Mouse (Mus musculus): ENCODE measurements around the gene Ipo4. TPM values are rescaled to one million over a fixed set of nuclear protein-coding genes. Genes with fewer than 3 reads are reported as not detected.
A peak's percentile ranks its signal among the peaks of the same experiment; 100 is the strongest.

Ipo4 gene
- polyA plus RNA-seq, 1 experiment from 2014 or later = 71.1 TPM

DNA sequence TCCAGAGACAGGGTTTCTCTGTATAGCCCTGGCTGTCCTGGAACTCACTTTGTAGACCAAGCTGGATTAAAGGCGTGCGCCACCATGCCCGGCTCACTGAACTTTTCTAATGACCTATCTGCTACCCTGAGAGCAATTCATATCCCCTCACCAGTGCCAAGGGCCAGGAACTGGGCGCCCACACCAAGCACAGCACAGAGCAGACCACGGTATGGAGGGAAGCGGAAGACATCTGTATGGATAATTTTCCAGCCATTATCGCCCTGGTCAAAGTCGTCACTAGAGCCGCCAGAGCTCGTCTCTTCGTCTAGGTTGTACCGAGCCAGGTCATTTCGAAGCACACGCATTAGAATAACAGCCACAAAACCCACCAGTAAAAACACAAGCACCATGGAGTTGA, 5.1 kb upstream of the Ipo4 start:
- H3K27ac ChIP-seq (ENCODE audit: low read length) = no peak overlapping the region
- no peak for ATAC-seq
- peaks cover 25% of the 10 kb centered on the region for H3K36me3 ChIP-seq (ENCODE audit: control insufficient read depth, insufficient read depth, low read length)

DNA sequence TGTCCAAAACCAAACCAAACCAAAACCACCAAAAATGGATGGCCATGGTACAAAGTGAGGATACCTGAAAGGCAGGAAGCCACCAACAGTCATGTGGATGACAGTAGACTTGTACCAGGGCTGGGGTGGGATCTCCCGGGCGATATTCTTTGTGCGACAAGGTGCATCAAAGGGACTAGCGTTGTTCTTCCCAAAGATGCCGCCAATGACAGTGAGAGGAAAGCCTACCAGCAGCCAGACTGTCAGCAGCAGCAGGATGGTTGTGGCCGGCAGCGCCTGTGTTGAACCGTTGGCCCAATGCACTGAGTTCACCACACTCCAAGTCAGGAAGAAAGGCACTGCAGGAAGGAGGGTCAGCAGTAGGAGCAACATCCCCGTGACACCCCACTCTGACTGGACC, 2.0 kb upstream of the Ipo4 start, which contains the start of gene Gm49378:
TSS of gene Gm49378 (minus strand) at position 101 of the 400 bp plus-strand sequence.
- Histone ChIP-seq H3K27me3 (replicated peaks; ENCODE audit: control insufficient read depth, insufficient read depth, low read length) (no peaks in the 10 kb centered on the region), H3K4me2 (ENCODE audit: low read depth, low read length) (no peak within 1 kb of the TSS), H3K36me3 (ENCODE audit: control insufficient read depth, insufficient read depth, low read length) (peaks cover 36% of the 10 kb centered on the region), H3K27ac (ENCODE audit: low read length) (no peak within 1 kb of the TSS), H3K4me1 (ENCODE audit: control insufficient read depth, insufficient read depth, low read length) (peaks cover 15% of the 10 kb centered on the region), H3K4me3 (ENCODE audit: low read length) (no peak within 1 kb of the TSS), H3K9me3 (ENCODE audit: control insufficient read depth, low read length) (no peaks in the 10 kb centered on the region), H3K9ac (ENCODE audit: low read depth, low read length) (no peak within 1 kb of the TSS)
- no peak for ATAC-seq
- WGBS = 95% methylated on average over 9 of the region's 9 CpGs

More for the DNA sequence above, 5.1 kb upstream of the Ipo4 start:
- H3K9me3 ChIP-seq (ENCODE audit: control insufficient read depth, low read length) = no peaks in the 10 kb centered on the region
- H3K9ac ChIP-seq (ENCODE audit: low read depth, low read length) = no peak overlapping the region
- H3K27me3 ChIP-seq (replicated peaks; ENCODE audit: control insufficient read depth, insufficient read depth, low read length) = no peaks in the 10 kb centered on the region
- H3K4me1 ChIP-seq (ENCODE audit: control insufficient read depth, insufficient read depth, low read length) = peaks cover 20% of the 10 kb centered on the region
- no peak overlapping the region for H3K4me2 ChIP-seq (ENCODE audit: low read depth, low read length)
- no peak overlapping the region for H3K4me3 ChIP-seq (ENCODE audit: low read length)
- 96% methylated on average over 14 of the region's 14 CpGs for WGBS

DNA sequence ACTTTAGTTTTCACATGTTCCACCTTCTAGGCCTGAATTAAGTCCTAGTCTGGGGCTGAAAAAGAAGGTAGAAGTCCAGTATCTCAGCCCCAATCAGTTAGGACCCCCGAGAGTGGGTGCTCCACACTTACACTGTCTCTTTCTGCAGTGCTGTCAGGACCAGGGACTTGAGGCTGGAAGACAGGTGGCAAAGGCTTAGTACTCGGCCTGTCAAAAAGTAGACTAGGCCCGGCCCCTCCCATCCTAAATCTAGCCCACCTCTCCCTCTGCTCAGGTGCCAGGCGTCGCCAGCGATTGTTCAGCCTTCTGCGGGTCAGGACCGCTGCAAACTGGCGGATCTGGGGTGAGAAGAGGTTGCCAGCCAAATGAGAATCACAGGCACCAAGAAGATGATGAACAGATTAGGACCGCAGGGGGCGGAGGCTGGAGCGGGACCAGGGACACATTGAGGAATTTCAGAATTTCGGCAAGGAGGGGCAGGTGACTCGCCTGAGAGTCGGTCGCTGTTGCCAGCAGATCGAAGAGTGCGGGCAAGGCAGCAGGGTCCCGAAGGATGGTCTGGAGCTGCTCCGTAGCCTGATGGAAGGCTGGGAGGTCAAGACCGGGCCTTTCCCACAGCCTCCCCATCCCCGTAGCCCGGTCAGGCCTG, 759 bp downstream of the Ipo4 start:
- Histone ChIP-seq H3K4me2 (ENCODE audit: low read depth, low read length) (peak overlapping the region; percentile 95), H3K4me1 (ENCODE audit: control insufficient read depth, insufficient read depth, low read length) (peaks cover 10% of the 10 kb centered on the region), H3K27me3 (replicated peaks; ENCODE audit: control insufficient read depth, insufficient read depth, low read length) (no peaks in the 10 kb centered on the region), H3K36me3 (ENCODE audit: control insufficient read depth, insufficient read depth, low read length) (peaks cover 28% of the 10 kb centered on the region), H3K27ac (ENCODE audit: low read length) (peak overlapping the region; percentile 78), H3K9ac (ENCODE audit: low read depth, low read length) (peak overlapping the region; percentile 80), H3K9me3 (ENCODE audit: control insufficient read depth, low read length) (no peaks in the 10 kb centered on the region), H3K4me3 (ENCODE audit: low read length) (peak overlapping the region; percentile 74)
- WGBS = 4% methylated on average over 23 of the region's 23 CpGs
- ATAC-seq = peak; percentile 62

DNA sequence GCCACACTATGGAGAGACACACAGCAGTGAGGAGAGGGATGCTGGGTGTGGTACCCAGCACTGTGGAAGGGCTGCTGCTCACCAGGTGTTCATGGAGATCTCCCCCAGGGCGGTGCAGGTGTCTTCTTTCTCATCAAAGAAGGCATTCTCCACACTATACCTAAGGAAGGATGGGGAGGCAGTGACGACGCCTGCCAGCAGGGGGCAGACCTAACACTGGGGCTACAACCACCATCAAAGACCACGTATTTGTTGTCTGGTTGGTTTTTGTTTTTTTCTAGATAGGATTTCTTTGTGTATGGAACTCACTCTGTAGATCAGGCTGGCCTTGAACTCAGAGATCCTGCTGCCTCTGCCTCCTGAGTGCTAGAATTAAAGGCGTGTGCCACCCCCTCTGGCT, 6.4 kb downstream of the Ipo4 start:
- Histone ChIP-seq H3K4me3 (ENCODE audit: low read length) (no peak overlapping the region), H3K4me1 (ENCODE audit: control insufficient read depth, insufficient read depth, low read length) (peaks cover 5% of the 10 kb centered on the region; the same call in 1 of the 2 replicates), H3K36me3 (ENCODE audit: control insufficient read depth, insufficient read depth, low read length) (peaks cover 59% of the 10 kb centered on the region), H3K4me2 (ENCODE audit: low read depth, low read length) (no peak overlapping the region), H3K9me3 (ENCODE audit: control insufficient read depth, low read length) (no peaks in the 10 kb centered on the region), H3K27me3 (replicated peaks; ENCODE audit: control insufficient read depth, insufficient read depth, low read length) (no peaks in the 10 kb centered on the region), H3K27ac (ENCODE audit: low read length) (no peak overlapping the region), H3K9ac (ENCODE audit: low read depth, low read length) (no peak overlapping the region)
- ATAC-seq = no peak
- WGBS = 52% methylated on average over 5 of the region's 5 CpGs

DNA sequence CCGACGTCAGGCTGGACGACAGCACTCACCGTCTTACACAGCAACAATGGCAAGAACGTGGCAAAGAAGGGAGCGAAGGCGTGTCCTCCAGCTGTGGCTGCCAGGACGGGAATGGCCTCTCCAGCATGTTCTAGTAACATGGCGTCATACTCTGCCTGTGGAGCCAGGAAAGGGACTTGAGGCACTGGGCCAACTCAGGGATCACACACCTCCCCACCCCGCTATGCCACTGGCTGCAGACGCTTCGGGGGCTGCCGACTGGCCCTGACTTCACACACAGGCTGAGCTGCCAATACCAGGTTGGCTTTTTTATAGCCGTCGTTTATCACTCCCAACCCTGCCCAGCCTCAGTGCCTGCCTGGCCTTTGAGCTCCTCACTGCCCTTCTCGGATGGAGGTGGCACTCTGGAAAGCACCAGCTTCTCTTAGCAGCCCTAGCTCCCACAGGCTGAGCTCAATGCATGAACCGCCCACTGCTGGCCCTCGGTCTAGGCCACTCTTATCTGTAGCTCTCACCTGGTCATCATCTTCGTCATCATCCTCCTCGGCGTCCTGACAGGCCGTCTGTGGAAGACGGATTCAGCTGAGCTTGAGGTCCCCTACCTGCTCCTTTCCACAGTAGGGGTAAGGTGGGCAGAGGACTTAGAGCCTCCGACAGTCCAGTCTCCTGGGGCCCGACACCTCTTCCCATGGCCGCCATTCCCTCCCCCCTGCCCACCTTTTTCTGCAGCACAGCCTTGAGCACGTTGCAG, 7.5 kb downstream of the Ipo4 start:
- H3K4me3 ChIP-seq (ENCODE audit: low read length) = no peak overlapping the region
- H3K9ac ChIP-seq (ENCODE audit: low read depth, low read length) = no peak overlapping the region
- no peaks in the 10 kb centered on the region for H3K27me3 ChIP-seq (replicated peaks; ENCODE audit: control insufficient read depth, insufficient read depth, low read length)
- peaks cover 5% of the 10 kb centered on the region; the same call in 1 of the 2 replicates for H3K4me1 ChIP-seq (ENCODE audit: control insufficient read depth, insufficient read depth, low read length)
- peaks cover 52% of the 10 kb centered on the region for H3K36me3 ChIP-seq (ENCODE audit: control insufficient read depth, insufficient read depth, low read length)
- H3K9me3 ChIP-seq (ENCODE audit: control insufficient read depth, low read length) = no peaks in the 10 kb centered on the region
- H3K27ac ChIP-seq (ENCODE audit: low read length) = no peak overlapping the region
- WGBS = 77% methylated on average over 27 of the region's 27 CpGs
- no peak overlapping the region for H3K4me2 ChIP-seq (ENCODE audit: low read depth, low read length)
- ATAC-seq = no peak

DNA sequence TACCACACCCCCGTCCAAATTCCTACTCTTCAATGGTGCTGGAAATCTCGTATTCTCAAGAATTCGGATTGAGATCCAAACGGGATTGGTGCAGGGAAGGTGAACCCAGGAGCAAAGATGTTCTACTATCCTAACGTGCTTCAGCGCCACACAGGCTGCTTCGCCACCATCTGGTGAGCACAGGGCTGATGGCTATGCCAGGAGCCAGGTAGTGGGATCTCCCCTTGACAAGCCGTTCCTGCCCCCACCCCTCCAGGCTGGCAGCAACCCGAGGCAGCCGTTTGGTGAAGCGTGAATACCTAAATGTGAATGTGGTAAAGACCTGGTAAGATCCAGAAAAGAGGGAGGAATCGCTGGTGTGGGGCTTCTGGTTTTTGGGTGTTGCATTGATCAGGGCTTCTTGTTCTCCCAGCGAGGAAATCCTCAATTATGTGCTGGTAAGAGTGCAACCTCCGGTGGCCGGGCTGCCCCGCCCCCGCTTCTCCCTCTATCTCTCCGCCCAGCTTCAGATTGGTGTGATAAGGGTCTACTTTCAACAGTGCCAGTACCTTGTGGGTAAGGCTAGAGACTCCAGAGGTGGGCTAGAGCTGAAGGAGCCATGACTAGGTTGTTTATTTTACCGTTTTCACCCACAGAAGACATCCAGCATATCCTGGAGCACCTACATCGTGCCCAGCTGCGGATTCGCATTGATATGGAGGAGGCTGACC, 17.1 kb downstream of the Ipo4 start:
- H3K9me3 ChIP-seq (ENCODE audit: control insufficient read depth, low read length) = no peaks in the 10 kb centered on the region
- no peak overlapping the region for H3K27ac ChIP-seq (ENCODE audit: low read length)
- no peaks in the 10 kb centered on the region for H3K36me3 ChIP-seq (ENCODE audit: control insufficient read depth, insufficient read depth, low read length)
- H3K9ac ChIP-seq (ENCODE audit: low read depth, low read length) = peak overlapping the region; percentile 46; the same call in 1 of the 2 replicates
- no peaks in the 10 kb centered on the region for H3K27me3 ChIP-seq (replicated peaks; ENCODE audit: control insufficient read depth, insufficient read depth, low read length)
- peaks cover 9% of the 10 kb centered on the region; the same call in 1 of the 2 replicates for H3K4me1 ChIP-seq (ENCODE audit: control insufficient read depth, insufficient read depth, low read length)
- H3K4me2 ChIP-seq (ENCODE audit: low read depth, low read length) = peak overlapping the region; percentile 49
- WGBS = 34% methylated on average over 22 of the region's 22 CpGs
- ATAC-seq = no peak
- H3K4me3 ChIP-seq (ENCODE audit: low read length) = peak overlapping the region; percentile 37

DNA sequence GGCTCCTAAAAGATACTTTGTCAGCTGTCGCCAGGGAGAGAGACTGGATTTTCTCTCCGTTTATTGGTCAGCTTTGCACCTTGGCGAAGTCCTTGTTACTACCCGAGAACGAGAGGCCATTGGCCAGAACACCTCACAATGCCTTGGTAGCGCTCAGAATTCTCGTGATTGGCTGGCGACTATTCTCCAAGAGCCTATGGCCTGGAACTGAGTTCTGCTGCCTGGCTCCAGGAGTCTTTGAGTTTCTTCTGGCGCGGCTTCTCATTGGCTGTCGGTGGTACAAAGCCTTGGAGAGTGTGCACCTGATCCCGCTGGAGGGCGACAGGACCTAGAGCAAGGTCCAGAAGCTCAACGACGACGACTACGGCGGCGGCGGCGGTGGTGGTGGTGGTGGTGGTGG, 17.9 kb downstream of the Ipo4 start, which contains the start of gene Rec8:
TSS of gene Rec8 (plus strand) at position 216 of the 400 bp plus-strand sequence.
- peaks cover 9% of the 10 kb centered on the region; the same call in 1 of the 2 replicates for H3K4me1 ChIP-seq (ENCODE audit: control insufficient read depth, insufficient read depth, low read length)
- no peak within 1 kb of the TSS for H3K27ac ChIP-seq (ENCODE audit: low read length)
- peak within 1 kb of the TSS; percentile 46; the same call in 1 of the 2 replicates for H3K9ac ChIP-seq (ENCODE audit: low read depth, low read length)
- no peaks in the 10 kb centered on the region for H3K36me3 ChIP-seq (ENCODE audit: control insufficient read depth, insufficient read depth, low read length)
- WGBS = 28% methylated on average over 21 of the region's 21 CpGs
- peak; percentile 90 for ATAC-seq
- peak within 1 kb of the TSS; percentile 49 for H3K4me2 ChIP-seq (ENCODE audit: low read depth, low read length)
- peak within 1 kb of the TSS; percentile 37 for H3K4me3 ChIP-seq (ENCODE audit: low read length)
- H3K9me3 ChIP-seq (ENCODE audit: control insufficient read depth, low read length) = no peaks in the 10 kb centered on the region
- H3K27me3 ChIP-seq (replicated peaks; ENCODE audit: control insufficient read depth, insufficient read depth, low read length) = no peaks in the 10 kb centered on the region

DNA sequence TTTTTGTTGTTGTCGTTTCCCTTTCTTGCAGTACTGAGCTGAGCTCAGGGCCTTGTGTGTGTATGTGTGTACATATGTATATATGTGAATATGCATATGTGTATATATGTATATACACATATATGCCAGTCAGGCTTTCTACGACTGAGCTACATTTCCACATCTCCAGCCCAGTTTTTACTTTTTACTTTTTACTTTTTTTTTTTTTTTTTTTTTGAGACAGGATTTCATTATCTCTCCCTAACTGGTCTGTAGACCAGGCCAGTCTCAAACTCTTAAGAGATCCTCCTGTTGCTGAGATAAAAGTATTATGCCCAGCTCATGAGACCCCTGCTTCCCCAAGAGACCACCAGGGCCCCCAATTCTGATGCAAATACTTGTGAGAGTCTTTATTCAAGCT, 18.9 kb downstream of the Ipo4 start:
- Histone ChIP-seq H3K27me3 (replicated peaks; ENCODE audit: control insufficient read depth, insufficient read depth, low read length) (no peaks in the 10 kb centered on the region), H3K9ac (ENCODE audit: low read depth, low read length) (no peak overlapping the region), H3K36me3 (ENCODE audit: control insufficient read depth, insufficient read depth, low read length) (no peaks in the 10 kb centered on the region), H3K27ac (ENCODE audit: low read length) (no peak overlapping the region), H3K4me3 (ENCODE audit: low read length) (no peak overlapping the region), H3K9me3 (ENCODE audit: control insufficient read depth, low read length) (no peaks in the 10 kb centered on the region), H3K4me2 (ENCODE audit: low read depth, low read length) (no peak overlapping the region), H3K4me1 (ENCODE audit: control insufficient read depth, insufficient read depth, low read length) (peaks cover 9% of the 10 kb centered on the region; the same call in 1 of the 2 replicates)
- 86% methylated on average over 2 of the region's 2 CpGs for WGBS
- no peak for ATAC-seq

DNA sequence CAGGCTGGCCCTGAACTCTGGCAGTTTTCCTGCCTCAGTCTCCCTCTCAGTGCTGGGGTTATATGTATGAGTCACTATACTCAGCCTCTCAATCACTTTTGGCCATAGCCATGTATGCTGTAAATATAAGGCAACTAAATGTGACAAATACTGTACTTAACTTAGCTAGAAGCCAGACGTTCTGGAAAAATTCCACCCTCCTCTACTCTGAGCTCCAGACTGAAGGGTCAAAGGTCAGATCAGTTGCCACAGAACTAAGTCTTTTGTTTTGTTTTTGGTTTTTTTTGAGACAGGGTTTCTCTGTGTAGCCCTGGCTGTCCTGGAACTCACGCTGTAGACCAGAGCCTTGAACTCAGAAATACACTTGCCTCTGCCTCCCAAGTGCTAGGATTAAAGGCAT, 19.9 kb downstream of the Ipo4 start:
- H3K9me3 ChIP-seq (ENCODE audit: control insufficient read depth, low read length) = no peaks in the 10 kb centered on the region
- H3K27me3 ChIP-seq (replicated peaks; ENCODE audit: control insufficient read depth, insufficient read depth, low read length) = no peaks in the 10 kb centered on the region
- H3K4me2 ChIP-seq (ENCODE audit: low read depth, low read length) = no peak overlapping the region
- no peak overlapping the region for H3K4me3 ChIP-seq (ENCODE audit: low read length)
- H3K9ac ChIP-seq (ENCODE audit: low read depth, low read length) = no peak overlapping the region
- 35% methylated on average over 2 of the region's 2 CpGs for WGBS
- no peaks in the 10 kb centered on the region for H3K36me3 ChIP-seq (ENCODE audit: control insufficient read depth, insufficient read depth, low read length)
- no peak for ATAC-seq
- no peak overlapping the region for H3K27ac ChIP-seq (ENCODE audit: low read length)
- H3K4me1 ChIP-seq (ENCODE audit: control insufficient read depth, insufficient read depth, low read length) = peaks cover 9% of the 10 kb centered on the region; the same call in 1 of the 2 replicates
